Comparison of ENCODE assay signal across 7 mouse cellular contexts in the genomic region with DNA sequence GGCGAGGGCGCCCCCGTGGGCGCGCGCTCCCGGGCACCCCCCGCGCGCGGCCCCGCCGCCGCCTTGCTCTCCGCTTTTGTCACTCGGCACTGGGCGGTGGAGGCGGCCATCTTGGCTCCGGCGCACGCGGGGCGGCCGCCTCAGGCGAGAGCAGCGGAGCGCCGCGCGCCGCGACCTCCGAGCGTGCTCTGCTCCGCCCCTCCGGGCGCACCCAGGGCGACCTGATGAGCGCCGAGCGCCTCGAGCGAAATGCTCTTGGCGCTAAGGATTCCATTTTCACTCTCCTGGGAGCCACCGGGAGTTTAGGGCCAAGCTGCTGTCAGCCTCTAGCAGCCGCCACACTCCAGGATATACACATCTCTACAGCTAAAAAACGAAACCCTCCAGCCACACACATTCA. TPM values are rescaled to one million over a fixed set of nuclear protein-coding genes. Genes with fewer than 3 reads are reported as not detected.
DNase-seq lines count a peak whose midpoint lies in the region; ATAC-seq and TF ChIP-seq lines count a peak whose summit lies in the region.

No protein-coding gene starts in this region.

- H3K27ac ChIP-seq in intestine, postnatal 0 days (ENCODE audit: low read depth, low read length), result 0 out of 2 replicates have a peak overlapping the region, but pooled peaks have one; percentile 41
- H3K27ac ChIP-seq in limb, embryonic 11.5 days (replicated peaks; ENCODE audit: low read depth, low read length), result peak overlapping the region; percentile 70
- peak overlapping the region; percentile 86 for H3K27ac ChIP-seq in midbrain, embryonic 14.5 days (replicated peaks; ENCODE audit: low read depth, low read length)

- H3K27me3 ChIP-seq in intestine, postnatal 0 days (replicated peaks; ENCODE audit: control insufficient read depth, insufficient read depth, low read length), result no peaks in the 10 kb centered on the region
- H3K27me3 ChIP-seq in limb, embryonic 11.5 days (ENCODE audit: control insufficient read depth, insufficient read depth, low read length), result no peaks in the 10 kb centered on the region
- no peaks in the 10 kb centered on the region for H3K27me3 ChIP-seq in midbrain, embryonic 14.5 days (ENCODE audit: control insufficient read depth, insufficient read depth, low read length)

- peaks cover 33% of the 10 kb centered on the region; the same call in 1 of the 2 replicates for H3K36me3 ChIP-seq in intestine, postnatal 0 days (ENCODE audit: control insufficient read depth, insufficient read depth)
- H3K36me3 ChIP-seq in limb, embryonic 11.5 days (ENCODE audit: control insufficient read depth, insufficient read depth, low read length), result peaks cover 16% of the 10 kb centered on the region
- peaks cover 45% of the 10 kb centered on the region for H3K36me3 ChIP-seq in midbrain, embryonic 14.5 days (ENCODE audit: control insufficient read depth, insufficient read depth, low read length)

- WGBS in intestine, postnatal 0 days, result under 1% methylated on average over 35 of the region's 47 CpGs
- under 1% methylated on average over 42 of the region's 47 CpGs for WGBS in limb, embryonic 11.5 days
- under 1% methylated on average over 46 of the region's 47 CpGs for WGBS in midbrain, embryonic 14.5 days

- DNase-seq in adrenal gland, postnatal 10 days, result peak; percentile 95
- DNase-seq in embryo, embryonic 11.5 days (ENCODE audit: low read depth, low spot score), result peak; percentile 86
- peak; percentile 72 to 91 for DNase-seq in gastrocnemius, postnatal 4 days (ENCODE audit: low spot score in 2 of 2)
- peak; percentile 89 for DNase-seq in limb, embryonic 11.5 days (ENCODE audit: low spot score)
- peak; percentile 98 for DNase-seq in midbrain, embryonic 14.5 days
- DNase-seq in spleen, adult 18-20 months, result peak; percentile 65 to 80

- H3K4me1 ChIP-seq in intestine, postnatal 0 days (replicated peaks; ENCODE audit: control insufficient read depth, insufficient read depth, low read length), result peaks cover 5% of the 10 kb centered on the region
- peaks cover 8% of the 10 kb centered on the region for H3K4me1 ChIP-seq in limb, embryonic 11.5 days (ENCODE audit: control insufficient read depth, insufficient read depth, low read length)
- peaks cover 14% of the 10 kb centered on the region for H3K4me1 ChIP-seq in midbrain, embryonic 14.5 days (ENCODE audit: control insufficient read depth, insufficient read depth, low read length)

- peak; percentile 92 for ATAC-seq in intestine, postnatal 0 days
- ATAC-seq in limb, embryonic 11.5 days (ENCODE audit: insufficient number of reproducible peaks, low FRiP score, low TSS enrichment, low read depth), result peak; percentile 67; the same call in 1 of the 2 replicates
- peak; percentile 94 for ATAC-seq in midbrain, embryonic 14.5 days (ENCODE audit: low FRiP score, low TSS enrichment)

- peak overlapping the region; percentile 80 for H3K4me2 ChIP-seq in intestine, postnatal 0 days (replicated peaks; ENCODE audit: low read depth)
- H3K4me2 ChIP-seq in limb, embryonic 11.5 days (ENCODE audit: low read depth, severe bottlenecking), result peak overlapping the region; percentile 40
- peak overlapping the region; percentile 87 for H3K4me2 ChIP-seq in midbrain, embryonic 14.5 days (ENCODE audit: low read length)

- peak overlapping the region; percentile 95 for H3K9ac ChIP-seq in intestine, postnatal 0 days (ENCODE audit: low read depth, low read length)
- H3K9ac ChIP-seq in limb, embryonic 11.5 days (ENCODE audit: low read length), result peak overlapping the region; percentile 97
- peak overlapping the region; percentile 99 for H3K9ac ChIP-seq in midbrain, embryonic 14.5 days (replicated peaks; ENCODE audit: low read length)

- H3K4me3 ChIP-seq in intestine, postnatal 0 days (ENCODE audit: low read depth, low read length), result peak overlapping the region; percentile 97
- H3K4me3 ChIP-seq in limb, embryonic 11.5 days (ENCODE audit: low read depth, low read length), result peak overlapping the region; percentile 85
- H3K4me3 ChIP-seq in midbrain, embryonic 14.5 days (replicated peaks; ENCODE audit: low read depth, low read length), result peak overlapping the region; percentile 92

- no peaks in the 10 kb centered on the region for H3K9me3 ChIP-seq in intestine, postnatal 0 days (ENCODE audit: control insufficient read depth)
- no peaks in the 10 kb centered on the region for H3K9me3 ChIP-seq in limb, embryonic 11.5 days (ENCODE audit: control insufficient read depth, low read length)
- no peaks in the 10 kb centered on the region for H3K9me3 ChIP-seq in midbrain, embryonic 14.5 days (ENCODE audit: control insufficient read depth, low read length)

- TF ChIP-seq CTCF in intestine, postnatal 0 days (IDR thresholded peaks at IDR 0.05; ENCODE audit: low read depth), result peak; percentile 35; the same call in 1 of the 2 replicates

RNA-seq across cellular contexts. Expression of gene Akap8l, which starts 13.9 kb away (rescaled TPM):
- 100 to 1,000 TPM in 1 of 2 experiments, 10 to 100 TPM in 1; 61.0 to 112 TPM for total RNA-seq in adrenal gland, postnatal 10 days (2021)
- 10 to 100 TPM; 36.7 to 50.5 TPM for total RNA-seq in gastrocnemius, postnatal 4 days (2021)
- 21.6 and 26.8 TPM in 2 replicates for polyA plus RNA-seq in intestine, postnatal 0 days (2015; fragmentation: Nextera tagmentation; extraction: Ambion mirVana)
- polyA plus RNA-seq in limb, embryonic 11.5 days (2014; fragmentation: Nextera tagmentation; extraction: Ambion mirVana), result 73.5 and 79.2 TPM in 2 replicates
- polyA plus RNA-seq in midbrain, embryonic 14.5 days (2014; fragmentation: Nextera tagmentation; extraction: Ambion mirVana), result 115 and 122 TPM in 2 replicates

RNA-seq across cellular contexts. Expression of gene Wiz, which starts 24.9 kb away (rescaled TPM):
- 10 to 100 TPM; 38.3 to 44.9 TPM for total RNA-seq in adrenal gland, postnatal 10 days (2021)
- 10 to 100 TPM; 32.6 to 34.3 TPM for total RNA-seq in gastrocnemius, postnatal 4 days (2021)
- 9.5 and 10.0 TPM in 2 replicates for polyA plus RNA-seq in intestine, postnatal 0 days (2015; fragmentation: Nextera tagmentation; extraction: Ambion mirVana)
- 39.7 and 42.7 TPM in 2 replicates for polyA plus RNA-seq in limb, embryonic 11.5 days (2014; fragmentation: Nextera tagmentation; extraction: Ambion mirVana)
- 40.8 and 59.2 TPM in 2 replicates for polyA plus RNA-seq in midbrain, embryonic 14.5 days (2014; fragmentation: Nextera tagmentation; extraction: Ambion mirVana)

RNA-seq across cellular contexts. Expression of gene Rasal3, which starts 39.1 kb away (rescaled TPM):
- total RNA-seq in adrenal gland, postnatal 10 days (2021), result 1 to 10 TPM; 4.5 to 4.9 TPM
- 1 to 10 TPM in 1 of 2 experiments, under 1 TPM in 1; 0.47 to 1.5 TPM for total RNA-seq in gastrocnemius, postnatal 4 days (2021)
- 1.1 TPM in 2 replicates for polyA plus RNA-seq in intestine, postnatal 0 days (2015; fragmentation: Nextera tagmentation; extraction: Ambion mirVana)
- polyA plus RNA-seq in limb, embryonic 11.5 days (2014; fragmentation: Nextera tagmentation; extraction: Ambion mirVana), result 0.64 and 0.69 TPM in 2 replicates
- polyA plus RNA-seq in midbrain, embryonic 14.5 days (2014; fragmentation: Nextera tagmentation; extraction: Ambion mirVana), result 0.39 and 0.50 TPM in 2 replicates

RNA-seq across cellular contexts. Expression of gene Akap8, which starts 43.3 kb away (rescaled TPM):
- 10 to 100 TPM; 70.8 to 94.5 TPM for total RNA-seq in adrenal gland, postnatal 10 days (2021)
- total RNA-seq in gastrocnemius, postnatal 4 days (2021), result 10 to 100 TPM; 50.8 to 75.1 TPM
- polyA plus RNA-seq in intestine, postnatal 0 days (2015; fragmentation: Nextera tagmentation; extraction: Ambion mirVana), result 18.3 and 21.9 TPM in 2 replicates
- polyA plus RNA-seq in limb, embryonic 11.5 days (2014; fragmentation: Nextera tagmentation; extraction: Ambion mirVana), result 62.7 and 66.2 TPM in 2 replicates
- polyA plus RNA-seq in midbrain, embryonic 14.5 days (2014; fragmentation: Nextera tagmentation; extraction: Ambion mirVana), result 51.6 and 56.0 TPM in 2 replicates

RNA-seq across cellular contexts. Expression of gene Pglyrp2, which starts 59.6 kb away (rescaled TPM):
- 10 to 100 TPM; 13.5 to 36.1 TPM for total RNA-seq in adrenal gland, postnatal 10 days (2021)
- total RNA-seq in gastrocnemius, postnatal 4 days (2021), result under 1 TPM in 1 of 2 experiments, not detected in 1; 0.60 TPM
- 0.14 and 0.17 TPM in 2 replicates for polyA plus RNA-seq in intestine, postnatal 0 days (2015; fragmentation: Nextera tagmentation; extraction: Ambion mirVana)
- not detected in 2 replicates for polyA plus RNA-seq in limb, embryonic 11.5 days (2014; fragmentation: Nextera tagmentation; extraction: Ambion mirVana)
- not detected in 2 replicates for polyA plus RNA-seq in midbrain, embryonic 14.5 days (2014; fragmentation: Nextera tagmentation; extraction: Ambion mirVana)

Comparison
In these comparisons a context has a peak if more than half of its experiments do, and no peak if none do; other contexts are left out.
1. Peak in every context shown above with its lines: DNase-seq, ATAC-seq, H3K4me3 ChIP-seq and H3K27ac ChIP-seq.